Mouse (Mus musculus) bone marrow macrophage, adult 2 months (primary cell): Measurements from ENCODE around the gene Slc51a.

Source experiments
- CTCF ChIP-seq: IDR thresholded peaks from 2 replicates; pipeline ENCODE4 v1.5.1; 2012; ENCODE audit warnings: low read depth, mild to moderate bottlenecking, low read length, moderate library complexity
- POLR2A ChIP-seq: IDR thresholded peaks from 2 replicates; pipeline ENCODE4 v1.6.1; 2012; ENCODE audit warnings: mild to moderate bottlenecking, low read depth, low read length, borderline replicate concordance

DNA sequence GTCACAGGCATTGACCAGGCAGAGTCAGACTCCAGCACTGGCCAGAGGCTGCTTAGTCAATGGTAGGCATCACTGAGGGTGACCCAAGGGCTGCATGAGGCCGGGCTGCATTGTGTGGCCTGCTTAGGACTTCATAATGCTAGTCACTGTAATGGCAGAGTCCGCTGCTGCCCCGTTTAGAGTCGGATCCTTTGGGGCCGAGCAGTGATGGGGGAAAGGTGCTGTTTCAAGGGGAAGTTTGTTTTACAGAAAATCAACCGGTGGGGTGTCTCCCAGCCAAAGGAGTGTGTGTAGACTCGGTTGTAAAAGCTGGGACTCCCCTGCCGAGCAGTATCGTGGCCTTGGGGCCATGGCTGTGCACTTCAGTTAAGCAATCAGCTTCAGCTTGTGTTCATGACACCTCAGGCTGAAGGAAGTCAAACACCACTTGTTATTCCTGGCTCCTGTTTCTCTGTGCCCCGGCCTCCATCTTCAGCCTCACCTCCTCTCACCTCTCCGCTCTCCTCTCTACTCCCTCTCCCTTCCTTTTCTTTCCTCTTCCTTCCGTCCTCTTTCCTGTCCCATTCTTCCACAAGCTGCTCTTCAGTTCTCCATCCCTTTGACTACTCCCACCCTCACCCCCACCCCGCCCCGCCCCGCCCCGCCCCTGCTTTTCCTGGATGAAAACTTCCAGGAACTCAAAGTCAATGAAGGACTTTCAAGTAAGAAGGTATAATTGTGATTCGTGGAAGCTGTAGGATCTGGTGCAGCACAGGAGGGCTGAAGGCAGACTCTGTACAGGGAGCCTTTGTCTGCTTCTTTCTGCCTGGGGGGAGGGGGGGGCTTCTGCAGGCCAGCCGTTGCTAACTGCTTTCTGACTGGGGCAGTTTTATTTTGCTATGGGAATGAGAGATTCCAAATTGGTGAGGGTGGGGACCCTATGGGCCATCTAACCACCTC, 23.0 kb upstream of the Slc51a start:
- TF ChIP-seq CTCF (no peak), POLR2A (no peak)
